Mouse (Mus musculus): ENCODE measurements at regions not wholly inside any gene's neighbourhood (a gene's known extent, or its start where the extent isn't known, plus 50 kb on each side); places are given as distances from the start of the nearest gene placed in this dataset.

DNA sequence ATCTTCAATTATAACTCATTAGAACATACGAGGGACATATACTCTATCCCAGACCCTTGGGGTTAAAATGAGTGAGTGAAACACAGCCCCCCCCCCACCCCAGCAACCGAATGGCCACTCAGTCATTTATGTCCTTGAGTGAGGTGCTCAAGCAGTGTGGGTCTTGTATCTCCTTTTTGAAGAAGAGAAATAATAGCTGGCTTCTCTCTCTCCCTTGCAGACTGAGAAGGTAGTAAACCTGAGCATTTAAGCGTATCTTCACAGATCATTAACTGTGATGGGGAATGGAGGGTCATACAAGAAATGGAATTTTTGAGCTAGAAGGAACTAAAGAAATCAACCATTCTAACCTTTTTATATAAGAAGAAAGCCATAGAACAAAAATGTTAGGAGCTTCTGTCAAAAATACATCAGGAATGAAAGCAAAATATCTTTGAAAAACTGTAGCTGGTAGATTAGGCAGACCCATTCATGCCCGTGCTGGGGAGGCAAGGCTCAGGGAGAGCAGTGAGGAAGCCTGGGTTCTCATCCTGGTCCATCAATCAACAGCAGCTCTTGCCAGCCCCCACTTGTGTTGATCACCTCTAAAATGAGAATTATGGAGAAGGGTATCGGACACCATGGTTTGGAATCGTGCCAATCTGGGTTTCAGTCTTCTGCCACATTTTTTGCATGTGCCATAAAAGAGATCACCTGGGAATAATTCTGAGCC is 98.4 kb upstream of the Plxna2 start:
- no peak for TF ChIP-seq CTCF (IDR thresholded peaks at IDR 0.05; ENCODE audit: extremely low read depth, insufficient read length, insufficient replicate concordance, low read depth, low read length)
- TF ChIP-seq POLR2A (IDR thresholded peaks at IDR 0.05; ENCODE audit: low read depth, low read length) = no peak

All from small intestine, adult 2 months (tissue).